Mouse (Mus musculus) liver, postnatal 0 days (tissue): ENCODE results near the gene Parp3. TPM values are rescaled to one million over a fixed set of nuclear protein-coding genes. Genes with fewer than 3 reads are reported as not detected.

Experiments
- ATAC-seq: fragments of 200-750 bp; cut with Nextera tagmentation; 2 replicates; pipeline ENCODE4 v1.8.0; 2017; ENCODE audit warnings: mild to moderate bottlenecking, moderate library complexity
- DNase-seq: peaks from one replicate; pipeline ENCODE4 v3.0.0-alpha.2; 2016
- H3K27ac ChIP-seq: fragments of 300-500 bp; sonication (generic); 2 replicates; pipeline ENCODE4 v1.5.1; 2014; ENCODE audit warnings: antibody characterized with exemption, moderate library complexity, mild to moderate bottlenecking, low read depth
- H3K27me3 ChIP-seq: fragments of 300-500 bp; sonication (generic); 2 replicates; pipeline ENCODE4 v1.6.1; 2014; ENCODE audit warnings: low read length, control low read depth, mixed read lengths; ENCODE audit not compliant: insufficient read depth
- H3K36me3 ChIP-seq: fragments of 300-500 bp; sonication (generic); replicated peaks from 2 replicates; pipeline ENCODE4 v1.6.1; 2014; ENCODE audit warnings: mild to moderate bottlenecking, control low read depth, low read length, moderate library complexity, mixed read lengths; ENCODE audit not compliant: insufficient read depth
- H3K4me1 ChIP-seq: fragments of 300-500 bp; sonication (generic); 2 replicates; pipeline ENCODE4 v1.6.1; 2014; ENCODE audit warnings: antibody characterized with exemption, mild to moderate bottlenecking, control low read depth; ENCODE audit not compliant: insufficient read depth
- H3K4me2 ChIP-seq: fragments of 300-500 bp; sonication (generic); 2 replicates; pipeline ENCODE4 v1.6.1; 2014; ENCODE audit warnings: low read depth, mild to moderate bottlenecking, low read length, moderate library complexity, mixed read lengths
- H3K4me3 ChIP-seq: fragments of 300-500 bp; sonication (generic); 2 replicates; pipeline ENCODE4 v1.5.1; 2014; ENCODE audit warnings: low read depth, low read length
- H3K9ac ChIP-seq: fragments of 300-500 bp; sonication (generic); replicated peaks from 2 replicates; pipeline ENCODE4 v1.6.1; 2014; ENCODE audit warnings: mild to moderate bottlenecking, moderate library complexity
- H3K9me3 ChIP-seq: fragments of 300-500 bp; sonication (generic); 2 replicates; pipeline ENCODE4 v1.6.1; 2016; ENCODE audit warnings: mild to moderate bottlenecking, control low read depth, low read length, mixed read lengths
- CTCF ChIP-seq: sonication (generic); IDR thresholded peaks from 2 replicates; pipeline ENCODE4 v1.5.1; 2016; ENCODE audit warnings: antibody characterized with exemption, low read depth
- EP300 ChIP-seq: IDR thresholded peaks from 2 replicates; pipeline ENCODE4 v1.6.1; 2016; ENCODE audit warnings: antibody characterized with exemption, low read depth, mild to moderate bottlenecking
- WGBS: fragments of 180-500 bp; shearing (Covaris S2); extraction: QIAGEN DNeasy Blood & Tissue Kit; methylation state at CpG from one replicate; pipeline ENCODE4 v1.1.7; 2014; ENCODE audit not compliant: insufficient replicate concordance; 5-methylcytosine and 5-hydroxymethylcytosine counted together
- polyA plus RNA-seq: library from polyadenylated mRNA; unstranded; fragments of >200 nt; fragmentation: Nextera tagmentation; extraction: Ambion mirVana; gene quantifications from 2 replicates; pipeline ENCODE4 v1.2.1, GENCODE M21; 2015

Gene Parp3
- polyA plus RNA-seq, 1 experiment from 2014 or later = 1.6 TPM

DNA sequence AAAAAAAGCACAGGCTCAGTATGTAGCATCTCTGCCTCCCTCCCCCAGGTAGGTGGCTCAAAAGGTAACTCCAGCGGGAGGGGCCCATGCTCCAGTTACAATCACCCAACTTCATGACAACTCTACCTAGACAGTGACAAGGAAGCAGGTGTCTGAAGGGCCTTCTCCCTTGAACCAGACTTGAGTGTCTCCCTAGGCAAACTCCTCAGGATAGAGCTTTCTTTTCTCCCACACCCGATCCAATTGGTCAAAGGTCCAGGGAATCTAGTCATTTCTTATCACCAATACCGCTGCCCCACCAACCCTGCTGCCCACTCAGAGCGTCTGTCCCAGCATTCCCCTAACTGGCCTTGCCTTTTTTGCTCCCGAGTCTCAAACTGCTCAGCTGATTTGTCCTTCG is 10.0 kb downstream of the Parp3 start:
- 0 out of 2 replicates have a peak, but pooled peaks cover 9% of the 10 kb centered on the region for H3K4me1 ChIP-seq
- H3K9me3 ChIP-seq = no peaks in the 10 kb centered on the region
- TF ChIP-seq CTCF (no peak), EP300 (no peak)
- no peak overlapping the region for H3K27ac ChIP-seq
- WGBS = 77% methylated on average over 6 of the region's 6 CpGs
- no peak for ATAC-seq
- no peaks in the 10 kb centered on the region for H3K36me3 ChIP-seq
- H3K27me3 ChIP-seq = peaks cover 24% of the 10 kb centered on the region
- no peak overlapping the region for H3K9ac ChIP-seq
- DNase-seq = no peak
- H3K4me3 ChIP-seq = no peak overlapping the region
- H3K4me2 ChIP-seq = no peak overlapping the region

DNA sequence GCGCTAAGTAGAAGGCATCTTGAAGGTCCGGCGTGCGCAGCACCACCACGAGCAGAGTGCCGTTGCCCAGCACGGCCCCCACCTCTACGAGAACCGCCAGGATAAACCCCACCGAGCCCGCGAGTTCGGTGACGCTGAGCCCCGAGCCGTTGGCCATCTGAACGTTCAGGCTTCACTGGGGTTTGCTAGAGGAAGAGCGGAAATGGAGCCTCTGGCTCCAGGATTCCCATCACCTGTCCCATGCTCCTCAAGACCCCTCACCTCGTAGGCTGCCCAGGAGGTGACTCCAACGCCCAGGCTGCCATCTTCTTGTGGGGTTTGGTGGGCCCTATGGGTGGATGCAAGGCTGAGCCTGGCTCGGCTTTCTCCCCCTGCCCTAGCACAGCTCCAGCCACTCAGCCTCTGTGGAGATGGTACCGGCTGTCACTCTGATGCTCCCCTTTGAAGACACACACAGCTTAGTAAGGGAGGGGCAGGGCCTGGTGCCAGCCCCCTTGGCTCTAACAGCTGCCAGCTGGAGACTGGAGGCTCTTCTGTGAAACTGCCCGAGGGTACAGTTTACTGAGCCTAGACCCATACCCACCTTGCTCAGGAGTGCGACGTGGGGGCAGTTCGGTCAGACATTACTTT is 11.1 kb downstream of the Parp3 start, which contains the start of gene Gpr62:
TSS of gene Gpr62 (minus strand) at position 368 of the 630 bp plus-strand sequence.
- Histone ChIP-seq H3K9me3 (no peaks in the 10 kb centered on the region), H3K4me2 (peak within 1 kb of the TSS; percentile 81), H3K27me3 (peaks cover 24% of the 10 kb centered on the region), H3K36me3 (no peaks in the 10 kb centered on the region), H3K9ac (peak within 1 kb of the TSS; percentile 51), H3K4me3 (peak within 1 kb of the TSS; percentile 53), H3K4me1 (0 out of 2 replicates have a peak, but pooled peaks cover 9% of the 10 kb centered on the region), H3K27ac (no peak within 1 kb of the TSS)
- 36% methylated on average over 23 of the region's 26 CpGs for WGBS
- no peak for TF ChIP-seq CTCF
- no peak for TF ChIP-seq EP300
- DNase-seq (no peak), ATAC-seq (no peak)

DNA sequence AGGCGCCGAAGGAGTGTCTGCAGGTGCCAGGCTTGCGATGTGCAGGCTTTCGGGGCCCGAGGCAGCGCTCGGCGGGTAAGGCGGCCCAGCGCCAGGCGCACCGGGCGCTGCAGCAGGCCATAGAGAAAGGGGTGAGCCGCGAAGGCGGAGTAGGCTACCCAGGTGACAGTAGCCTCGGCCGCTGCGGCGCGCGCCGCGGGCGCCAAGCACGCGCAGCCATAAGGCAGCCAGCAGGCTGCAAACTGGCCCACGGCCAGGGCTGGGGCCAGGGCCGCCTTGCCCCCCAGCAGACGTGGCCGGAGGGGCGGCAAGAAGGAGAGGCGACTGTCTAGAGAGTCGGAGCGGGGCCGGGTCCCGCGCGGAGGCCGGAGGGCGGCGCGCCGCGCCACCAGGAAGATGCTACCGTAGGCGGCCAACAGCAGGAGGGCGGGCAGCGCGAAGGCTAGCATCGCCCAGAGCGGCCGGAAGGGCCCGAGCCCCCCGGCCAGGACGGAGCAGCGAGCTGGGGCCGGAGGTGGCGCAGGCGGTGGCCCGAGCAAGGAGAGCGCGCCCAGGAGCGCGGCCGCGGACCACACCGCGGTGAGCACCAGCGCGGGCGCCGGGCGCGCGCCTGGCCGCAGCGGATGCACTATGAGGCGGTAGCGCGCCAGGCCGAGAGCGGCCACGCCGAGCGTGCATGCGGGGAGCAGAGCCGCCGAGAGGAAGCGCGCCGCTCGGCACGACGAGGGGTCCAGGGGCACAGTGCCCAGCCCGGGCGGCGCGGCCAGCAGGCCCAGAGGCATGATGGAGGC is 11.8 kb downstream of the Parp3 start:
- Histone ChIP-seq H3K9ac (peak overlapping the region; percentile 51), H3K4me2 (peak overlapping the region; percentile 81), H3K4me1 (0 out of 2 replicates have a peak, but pooled peaks cover 9% of the 10 kb centered on the region), H3K27ac (no peak overlapping the region), H3K4me3 (peak overlapping the region; percentile 53), H3K27me3 (peaks cover 24% of the 10 kb centered on the region), H3K9me3 (no peaks in the 10 kb centered on the region), H3K36me3 (no peaks in the 10 kb centered on the region)
- no peak for DNase-seq
- 3% methylated on average over 85 of the region's 99 CpGs for WGBS
- TF ChIP-seq CTCF = no peak
- no peak for TF ChIP-seq EP300
- ATAC-seq = peak; percentile 51; the same call in 1 of the 2 replicates

DNA sequence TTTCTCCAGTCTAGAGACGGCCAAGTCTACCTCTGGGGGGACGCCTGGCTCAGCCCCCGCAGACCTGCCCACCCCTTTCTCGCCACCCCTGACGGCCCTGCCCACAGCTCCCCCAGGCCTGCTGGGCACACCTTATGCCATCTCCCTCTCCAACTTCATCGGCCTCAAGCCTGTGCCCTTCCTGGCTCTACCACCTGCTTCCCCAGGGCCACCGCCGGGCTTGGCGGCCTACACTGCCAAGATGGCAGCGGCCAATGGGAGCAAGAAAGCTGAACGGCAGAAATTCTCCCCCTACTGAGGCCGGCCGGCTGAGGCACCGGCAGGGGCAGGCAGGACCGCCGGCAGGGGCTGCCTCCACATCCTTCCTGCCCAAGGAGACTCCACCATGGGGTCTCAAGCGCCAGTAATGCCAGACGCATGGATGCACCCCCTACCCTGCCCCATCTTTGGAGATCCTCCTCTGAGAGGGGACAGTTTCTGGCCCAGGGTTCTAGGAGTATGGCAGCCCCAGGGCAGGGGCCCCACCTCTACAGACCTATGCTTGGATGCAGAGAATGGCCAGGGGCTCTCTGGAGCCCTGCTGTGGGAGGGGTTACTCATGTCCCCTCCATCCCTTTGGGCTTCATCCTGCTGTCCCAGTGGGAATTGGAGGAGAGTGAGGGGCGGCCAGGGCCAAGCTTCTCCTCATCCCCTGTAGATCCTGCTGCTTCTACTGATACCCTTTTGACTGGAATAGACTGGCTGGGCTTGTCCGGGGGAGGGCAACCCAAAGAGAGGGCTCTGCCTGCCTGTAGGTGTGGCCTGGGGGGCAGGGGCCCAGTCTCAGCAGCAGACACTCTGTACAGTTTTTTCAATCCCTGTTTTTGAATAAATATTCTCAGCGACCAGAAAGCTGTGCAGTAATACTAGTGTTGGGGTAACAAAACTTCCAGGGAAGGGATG is 13.4 kb downstream of the Parp3 start:
- no peak for TF ChIP-seq EP300
- TF ChIP-seq CTCF = no peak
- H3K36me3 ChIP-seq = no peaks in the 10 kb centered on the region
- no peak overlapping the region for H3K27ac ChIP-seq
- WGBS = 85% methylated on average over 21 of the region's 21 CpGs
- peaks cover 24% of the 10 kb centered on the region for H3K27me3 ChIP-seq
- H3K4me1 ChIP-seq = 0 out of 2 replicates have a peak, but pooled peaks cover 9% of the 10 kb centered on the region
- no peak overlapping the region for H3K9ac ChIP-seq
- H3K4me2 ChIP-seq = no peak overlapping the region
- no peaks in the 10 kb centered on the region for H3K9me3 ChIP-seq
- DNase-seq (no peak), ATAC-seq (no peak)
- H3K4me3 ChIP-seq = no peak overlapping the region

DNA sequence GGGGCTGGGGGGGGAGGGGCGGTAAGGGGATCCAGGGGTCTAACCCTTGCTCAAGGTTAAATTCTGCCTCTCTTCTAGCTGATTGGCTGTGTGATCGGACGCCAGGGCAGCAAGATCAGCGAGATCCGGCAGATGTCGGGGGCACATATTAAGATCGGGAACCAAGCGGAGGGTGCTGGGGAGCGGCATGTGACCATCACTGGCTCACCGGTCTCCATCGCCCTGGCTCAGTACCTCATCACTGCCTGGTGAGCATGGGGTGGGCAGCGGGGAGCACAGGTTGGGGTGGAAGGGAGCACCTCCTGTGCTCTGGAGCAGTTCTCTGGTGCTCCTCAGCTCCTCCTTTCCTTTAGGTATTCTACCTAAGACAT is 14.3 kb downstream of the Parp3 start:
- ATAC-seq (no peak), DNase-seq (no peak)
- no peaks in the 10 kb centered on the region for H3K9me3 ChIP-seq
- H3K9ac ChIP-seq = no peak overlapping the region
- H3K4me3 ChIP-seq = no peak overlapping the region
- no peak for TF ChIP-seq EP300
- TF ChIP-seq CTCF = no peak
- WGBS = 90% methylated on average over 12 of the region's 12 CpGs
- 0 out of 2 replicates have a peak, but pooled peaks cover 9% of the 10 kb centered on the region for H3K4me1 ChIP-seq
- H3K4me2 ChIP-seq = no peak overlapping the region
- peaks cover 24% of the 10 kb centered on the region for H3K27me3 ChIP-seq
- no peak overlapping the region for H3K27ac ChIP-seq
- no peaks in the 10 kb centered on the region for H3K36me3 ChIP-seq
